Mouse (Mus musculus): ENCODE results near the gene Lmo3.

Lmo3 gene

DNA sequence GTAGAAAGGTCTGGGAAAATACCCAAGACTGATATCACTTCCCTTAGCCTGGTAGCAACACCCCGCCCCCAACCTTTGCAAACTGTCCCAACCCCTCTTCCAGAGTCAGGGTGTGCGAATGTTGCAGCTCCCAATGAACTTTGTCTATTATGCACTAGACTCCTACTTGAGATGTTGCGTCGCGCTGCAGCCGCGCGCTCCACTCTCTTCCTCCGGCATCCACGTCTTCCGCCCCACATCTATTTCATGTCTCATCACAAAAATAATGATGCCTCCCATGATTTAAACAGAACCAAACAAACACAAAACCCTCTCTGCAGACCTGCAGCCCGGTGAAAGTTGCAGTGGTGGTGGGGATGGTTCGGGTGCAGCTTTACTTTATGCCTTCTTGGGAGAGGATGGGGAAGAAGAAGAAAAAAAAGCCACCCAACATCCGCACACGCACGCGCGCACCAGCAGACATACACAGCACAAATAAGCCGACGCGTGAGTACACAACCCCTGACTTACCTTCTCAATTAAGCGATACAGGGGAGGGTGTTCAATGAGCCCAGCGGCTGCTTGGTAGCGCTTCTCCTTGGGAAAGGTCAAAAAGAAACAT lies 159.7 kb downstream of the Lmo3 start:
- no peak for DNase-seq

DNA sequence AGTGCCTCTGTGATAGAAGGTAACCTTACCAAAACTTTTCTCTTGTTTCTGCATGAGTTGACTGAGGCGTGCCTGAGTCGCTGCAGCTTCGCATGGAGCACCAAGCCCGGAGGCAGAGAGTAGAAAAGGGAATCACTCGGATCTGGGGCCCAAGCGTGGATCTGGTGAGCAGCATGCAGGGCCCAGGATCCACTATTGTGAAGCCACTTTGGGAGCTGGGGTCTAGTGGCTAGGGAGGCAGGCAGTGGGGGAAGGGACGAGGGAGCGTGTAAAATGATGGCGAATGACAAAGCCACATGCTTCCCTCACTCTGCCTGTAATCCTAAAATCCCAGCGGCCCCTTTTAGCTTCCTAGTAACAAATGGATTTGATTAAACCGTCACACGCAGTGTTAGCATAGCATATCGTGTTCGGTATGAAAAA lies 160.6 kb downstream of the Lmo3 start:
- DNase-seq: peak; percentile 33

DNA sequence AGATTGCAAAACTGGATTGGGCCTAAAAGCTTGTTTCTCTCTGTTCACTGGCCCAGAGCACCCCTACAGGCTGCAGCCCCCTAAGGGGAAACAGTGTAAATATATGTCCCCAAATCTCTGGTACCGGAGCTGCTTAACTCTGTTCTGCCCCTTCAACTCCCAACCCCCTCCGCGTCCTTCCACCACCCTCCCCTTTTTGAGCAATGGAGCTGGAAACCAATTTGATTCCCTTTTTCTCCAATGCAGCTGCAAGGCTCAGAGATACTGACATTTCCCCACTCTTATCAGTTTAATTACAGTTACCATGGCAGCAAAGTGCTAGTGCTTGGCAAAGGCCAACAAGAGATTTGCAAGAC lies 161.3 kb downstream of the Lmo3 start:
- peak; percentile 36 for DNase-seq

DNA sequence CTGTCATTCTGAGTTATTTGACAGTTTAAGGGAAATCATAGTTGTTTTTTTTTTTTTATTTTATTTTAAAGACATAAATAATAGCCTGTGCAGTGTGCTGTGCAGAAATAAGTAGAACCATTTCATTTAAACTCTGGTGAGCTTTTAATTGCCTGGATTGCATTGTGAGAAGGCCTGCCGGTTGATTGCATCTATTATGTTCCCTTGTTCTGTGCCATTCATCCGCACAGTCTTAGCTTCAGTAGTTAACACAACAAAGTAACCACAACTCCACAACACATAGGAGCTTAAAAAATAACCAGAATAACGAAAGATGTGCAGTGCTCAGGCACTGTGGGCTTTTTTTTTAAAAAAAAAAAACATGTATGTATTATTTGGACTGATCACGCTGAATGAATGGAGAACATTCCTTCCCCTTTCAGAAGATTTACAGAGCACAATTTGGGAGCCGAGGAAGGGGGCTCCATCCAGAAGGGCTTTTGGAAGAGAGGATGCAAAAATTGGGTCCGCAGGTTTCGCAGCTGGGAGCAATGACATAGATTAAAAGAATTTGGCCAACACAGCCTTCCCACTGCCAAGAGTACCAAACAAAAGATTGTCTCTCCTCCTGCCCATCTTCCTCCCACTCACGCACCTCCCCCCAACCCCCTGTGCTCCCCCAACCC lies 161.8 kb downstream of the Lmo3 start:
- no peak for DNase-seq

DNA sequence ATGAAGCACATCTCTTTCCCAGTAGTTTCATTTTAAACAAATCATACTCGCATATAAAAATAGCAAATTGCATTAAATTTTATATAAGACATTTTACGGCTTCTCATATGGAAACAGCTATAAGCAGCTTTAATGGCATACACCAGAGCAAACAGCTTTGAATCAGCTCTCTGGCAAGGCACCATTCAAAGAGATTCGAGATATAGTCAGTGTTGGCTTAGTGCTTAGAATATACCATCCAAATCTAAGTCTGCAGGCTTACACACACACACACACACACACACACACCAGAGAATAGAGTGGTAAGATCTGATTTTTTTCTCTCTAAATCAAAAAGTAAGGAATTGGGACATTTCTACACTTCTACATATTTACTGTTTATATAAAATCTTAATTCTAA lies 169.7 kb downstream of the Lmo3 start:
- no peak for DNase-seq

DNA sequence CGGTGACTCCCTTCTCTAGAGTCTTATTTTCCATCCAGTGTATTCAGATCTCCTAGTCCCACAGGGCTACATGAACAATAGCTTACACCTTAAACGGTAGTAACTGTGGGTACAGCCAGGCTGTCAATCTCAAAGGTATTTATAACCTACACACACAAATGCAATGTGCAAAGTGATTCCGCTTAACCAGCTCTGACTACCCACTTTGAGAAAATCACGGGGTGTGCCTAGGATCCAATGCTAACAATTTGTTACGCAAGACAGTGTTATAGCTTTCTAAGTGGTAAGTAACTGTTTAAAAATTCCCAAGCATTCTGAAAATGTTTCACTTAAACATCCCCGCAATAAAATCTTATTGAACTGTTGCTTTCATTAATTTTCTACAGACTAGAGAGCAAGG lies 179.7 kb downstream of the Lmo3 start:
- no peak for DNase-seq

DNA sequence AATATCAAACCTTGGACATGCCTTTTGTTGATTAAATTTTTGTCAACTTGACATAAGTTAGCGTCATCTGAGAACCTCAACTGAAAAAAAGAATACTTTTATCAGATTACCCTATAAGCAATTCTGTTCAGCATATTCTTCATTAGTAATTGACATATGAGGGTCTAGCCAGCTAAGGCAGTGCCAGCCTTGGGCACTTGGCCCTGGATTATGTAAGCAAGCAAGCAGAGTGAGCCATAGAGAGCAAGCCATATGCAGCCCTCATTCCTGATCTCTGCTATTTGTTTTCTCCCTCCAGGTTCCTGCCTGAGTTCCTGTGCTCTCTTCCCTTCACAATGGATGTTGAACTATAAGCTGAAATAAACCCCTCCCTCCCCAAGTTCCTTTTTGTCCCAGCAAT lies 182.9 kb downstream of the Lmo3 start:
- no peak for DNase-seq

DNA sequence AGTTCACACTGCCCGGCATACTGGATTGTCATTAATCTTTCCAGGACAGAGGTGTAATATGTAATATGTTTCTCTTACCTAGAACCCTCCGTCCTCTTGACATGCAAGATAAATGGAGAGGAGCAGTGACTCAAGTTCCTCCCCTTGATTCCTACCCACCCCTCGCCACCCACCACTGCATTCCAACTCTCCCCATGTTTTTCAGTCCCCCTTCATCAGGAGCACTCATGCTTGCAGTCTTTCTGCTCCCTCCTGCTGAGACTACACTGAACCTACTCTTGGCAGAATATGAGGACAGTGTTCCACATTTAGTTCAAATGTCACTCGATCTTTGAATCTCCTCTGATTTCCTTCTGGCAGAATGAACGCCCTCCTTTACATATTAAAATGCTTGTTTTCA lies 190.7 kb downstream of the Lmo3 start:
- no peak for DNase-seq

DNA sequence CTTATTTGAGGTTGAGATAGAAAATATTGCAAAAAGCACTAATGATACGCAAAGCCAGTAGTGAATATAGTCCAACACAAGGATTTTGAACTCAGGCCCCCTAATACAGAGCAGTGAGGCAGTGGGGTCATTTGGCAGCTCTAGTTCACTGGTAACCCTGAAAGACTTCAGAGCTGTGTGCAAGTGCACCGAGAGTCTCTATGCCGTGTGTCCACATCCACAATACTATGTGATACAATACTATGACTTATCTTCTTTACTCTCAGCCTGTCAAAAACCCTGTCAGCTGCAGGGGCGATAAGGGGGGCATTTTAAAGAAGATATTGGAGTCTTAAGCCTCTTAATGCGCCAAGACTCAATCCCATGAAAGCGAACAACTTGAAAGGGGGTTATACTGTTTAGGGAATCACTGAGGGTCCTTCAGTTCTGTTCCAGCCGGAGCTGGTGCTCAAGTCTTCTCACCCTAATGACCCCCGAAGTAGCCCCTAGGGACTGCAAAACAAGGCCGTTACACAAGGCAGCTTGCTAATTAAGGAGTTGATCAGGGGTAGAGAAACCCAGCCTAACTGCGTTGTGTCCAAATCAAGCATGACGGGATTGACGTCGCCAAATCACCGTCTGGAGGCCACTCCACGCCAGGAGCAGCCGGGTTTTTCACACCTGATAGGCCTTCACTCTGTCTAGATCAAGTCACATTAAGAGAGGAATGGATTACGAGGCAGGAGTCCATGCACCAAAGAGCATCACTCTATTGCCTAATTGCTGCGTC lies 193.4 kb downstream of the Lmo3 start:
- no peak for DNase-seq

DNA sequence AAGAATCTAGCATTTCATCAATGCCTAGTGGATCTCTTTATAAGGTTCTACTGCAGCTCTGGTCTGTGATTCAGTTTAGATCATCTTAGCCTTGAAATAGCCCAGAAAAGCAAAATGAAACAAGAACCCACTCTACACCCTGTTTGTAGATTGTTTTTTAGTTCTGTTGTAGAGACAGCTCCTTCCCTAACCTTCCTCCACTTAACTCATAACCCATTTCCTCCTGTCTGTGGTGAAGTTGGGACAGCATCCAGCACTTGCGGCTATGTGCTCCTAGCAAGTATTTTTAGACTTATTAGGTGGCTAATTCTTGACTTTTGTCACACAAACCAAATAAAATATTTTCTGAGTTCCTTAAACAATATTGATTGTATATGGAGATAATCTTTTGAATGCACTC lies 198.6 kb downstream of the Lmo3 start:
- DNase-seq: no peak

DNA sequence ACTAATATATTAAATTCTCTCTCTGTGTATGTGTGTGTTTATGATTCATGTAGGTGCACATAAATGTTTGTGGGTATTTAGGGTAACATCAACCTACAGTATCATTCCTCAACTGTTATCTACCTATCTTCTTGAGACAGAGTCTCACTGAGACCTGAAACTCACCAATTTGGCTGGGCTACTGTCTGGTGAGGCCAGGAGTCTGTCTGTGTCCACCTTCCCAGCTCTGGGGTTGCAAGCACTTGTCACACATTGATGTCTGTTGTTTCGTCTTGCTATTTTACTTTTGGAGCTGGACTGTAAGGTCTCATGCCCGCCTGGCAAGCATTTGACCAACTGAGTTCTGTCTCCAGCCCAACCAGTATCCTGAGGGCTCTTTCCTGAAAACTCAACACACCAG lies 210.6 kb downstream of the Lmo3 start:
- no peak for DNase-seq

DNA sequence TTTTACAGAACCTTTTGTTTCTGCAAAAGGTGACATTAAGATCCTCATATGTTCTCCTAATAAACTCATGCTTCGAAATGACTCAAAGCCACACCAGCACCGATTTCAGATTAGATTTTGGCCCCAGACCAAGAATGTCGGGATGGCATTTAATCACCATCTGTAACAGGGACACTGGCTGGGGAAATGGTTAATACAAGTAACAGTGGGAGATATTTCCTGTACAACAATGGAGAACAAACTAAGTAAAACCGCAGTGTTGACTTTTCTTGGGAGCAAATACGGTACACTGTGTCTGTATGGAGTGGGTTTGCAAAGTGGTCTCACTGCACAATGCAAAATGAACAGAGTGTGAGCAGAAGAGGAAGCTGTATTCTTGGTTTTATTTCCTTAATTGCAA lies 217.7 kb downstream of the Lmo3 start:
- DNase-seq: peak; percentile 16

DNA sequence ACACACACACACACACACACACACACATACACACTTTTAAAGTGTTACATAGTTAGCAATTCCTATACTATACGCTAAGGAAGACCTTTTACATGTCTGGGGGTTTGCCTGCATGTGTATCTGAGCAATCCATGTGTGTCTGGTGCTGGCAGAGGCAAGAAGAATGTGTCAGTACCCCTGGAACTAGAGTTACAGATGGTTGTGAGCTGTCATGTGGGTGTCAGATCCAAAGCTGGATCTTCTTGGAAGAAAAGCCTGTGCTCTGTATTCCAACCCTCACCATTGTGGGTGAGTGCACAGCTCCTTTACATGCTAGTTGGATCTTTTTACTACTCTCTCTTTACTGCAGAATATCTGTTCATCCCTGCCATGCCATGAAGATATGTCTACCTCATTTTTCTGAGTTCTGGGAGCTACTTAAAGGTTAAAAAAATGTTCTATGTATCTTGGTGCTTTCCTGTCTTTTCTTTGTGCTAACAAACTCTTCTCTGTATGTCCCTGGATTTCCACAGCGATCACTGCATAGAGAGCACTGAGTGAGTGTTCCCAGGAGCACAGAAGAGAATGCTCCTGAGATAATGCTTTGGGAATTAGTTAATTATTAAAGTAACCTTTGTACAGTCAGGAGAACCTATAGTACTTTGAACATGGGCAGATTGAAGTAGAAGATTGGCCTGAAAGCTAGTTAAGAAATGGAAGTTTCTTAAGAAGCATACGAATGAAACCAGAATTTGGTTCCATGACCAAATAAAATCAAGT lies 231.0 kb downstream of the Lmo3 start:
- peak; percentile 38 for DNase-seq

DNA sequence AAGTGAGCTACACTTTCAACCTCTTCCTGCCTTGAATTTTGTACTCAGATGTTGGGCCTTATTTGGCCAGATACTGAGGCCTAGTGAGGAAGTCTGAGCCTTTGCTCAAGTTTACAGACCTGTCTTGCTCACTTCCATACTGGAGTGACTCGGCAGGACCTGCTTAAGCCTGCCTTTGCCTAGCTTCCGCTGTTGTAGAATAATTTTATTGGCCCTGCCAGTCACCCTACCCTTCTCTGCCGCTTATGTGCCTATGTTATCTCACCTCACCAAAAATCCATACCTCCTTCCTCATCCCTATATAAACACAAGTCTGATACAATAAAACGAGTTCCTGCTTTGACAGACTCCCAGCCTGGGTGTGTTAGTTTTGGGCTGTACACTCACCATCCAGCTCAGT lies 235.2 kb downstream of the Lmo3 start:
- no peak for DNase-seq

DNA sequence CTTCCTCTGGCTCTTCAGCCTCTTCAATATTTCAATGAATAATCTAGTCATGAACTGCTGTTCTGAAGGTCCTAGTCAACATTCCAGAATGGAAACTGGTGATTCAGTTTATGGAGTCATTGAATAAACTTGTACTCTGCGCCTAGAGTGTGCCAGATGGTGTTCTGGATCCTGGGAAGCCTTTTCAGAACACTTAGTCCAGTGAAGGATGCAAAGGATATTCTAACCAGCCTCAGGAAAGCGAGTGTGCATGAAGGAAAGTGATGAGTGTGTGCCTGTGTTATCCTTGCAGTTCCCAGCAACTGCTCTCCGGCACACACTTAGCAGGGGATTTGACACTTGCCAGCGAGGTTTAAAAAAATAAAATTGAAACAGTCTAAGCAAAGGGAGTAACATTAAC lies 245.9 kb downstream of the Lmo3 start:
- no peak for DNase-seq

DNA sequence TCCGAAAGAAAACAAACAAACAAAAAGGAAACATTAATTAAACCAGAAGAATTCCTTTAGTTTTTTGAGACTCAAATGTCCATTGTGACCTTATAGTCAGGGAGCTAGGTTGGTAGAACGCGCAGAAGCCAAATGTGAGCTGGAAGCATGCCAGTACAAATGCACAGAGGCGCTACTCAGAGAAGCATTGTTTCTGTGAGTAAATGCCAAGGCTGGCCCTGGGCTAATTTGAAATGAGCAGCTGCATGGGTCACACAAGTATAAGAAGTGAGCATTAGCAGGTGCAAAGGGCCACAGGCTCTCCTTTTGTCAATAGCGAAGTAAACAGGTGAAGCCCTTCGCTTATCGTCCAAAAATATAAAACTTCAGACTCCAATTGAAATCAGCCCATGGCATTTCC lies 247.8 kb downstream of the Lmo3 start:
- DNase-seq: no peak

DNA sequence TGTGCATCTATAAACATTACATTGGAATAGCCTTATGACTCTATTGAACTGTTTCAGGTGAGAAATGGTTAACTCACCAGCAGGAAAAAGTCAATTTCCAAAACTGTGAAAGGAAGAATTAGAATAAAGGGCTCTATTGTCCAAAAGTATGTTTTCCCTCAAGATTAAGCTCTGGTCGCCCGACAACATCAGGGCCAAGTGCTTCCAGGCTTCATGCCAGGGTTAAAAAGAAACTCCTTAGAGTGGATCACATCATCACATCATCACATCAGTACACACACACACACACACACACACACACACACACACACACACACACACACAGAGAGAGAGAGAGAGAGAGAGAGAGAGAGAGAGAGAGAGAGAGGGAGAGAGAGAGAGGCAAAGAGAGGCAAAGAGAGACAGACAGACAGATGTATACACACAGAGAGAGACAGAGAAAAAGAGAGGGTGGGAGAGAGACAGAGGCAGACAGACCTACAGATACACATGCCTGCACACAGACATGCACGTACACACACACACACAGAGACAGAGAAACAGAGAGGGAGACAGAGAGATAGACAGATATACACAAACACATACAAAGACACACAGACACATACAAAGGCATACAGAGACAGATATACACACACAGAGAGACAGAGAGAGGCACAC lies 255.9 kb downstream of the Lmo3 start:
- no peak for DNase-seq

DNA sequence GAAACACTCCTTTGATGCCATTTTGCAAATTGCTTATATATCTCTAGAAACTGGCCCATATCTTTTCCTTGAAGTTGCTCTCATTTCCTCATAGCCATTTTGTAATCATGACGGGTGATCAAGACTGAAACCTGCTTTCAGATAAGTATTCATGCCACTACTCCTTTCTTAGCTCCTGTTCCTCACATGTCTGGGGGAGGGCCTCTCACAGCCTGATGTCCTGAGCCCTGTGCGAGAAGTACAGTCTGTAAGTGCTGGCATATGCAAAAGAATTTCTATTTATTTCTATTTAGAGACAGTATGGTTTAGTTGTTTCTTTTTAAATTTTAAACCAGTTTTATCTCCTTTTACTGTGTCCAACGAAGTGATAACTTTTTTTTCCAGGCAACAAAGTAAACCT lies 256.6 kb downstream of the Lmo3 start:
- DNase-seq: no peak

DNA sequence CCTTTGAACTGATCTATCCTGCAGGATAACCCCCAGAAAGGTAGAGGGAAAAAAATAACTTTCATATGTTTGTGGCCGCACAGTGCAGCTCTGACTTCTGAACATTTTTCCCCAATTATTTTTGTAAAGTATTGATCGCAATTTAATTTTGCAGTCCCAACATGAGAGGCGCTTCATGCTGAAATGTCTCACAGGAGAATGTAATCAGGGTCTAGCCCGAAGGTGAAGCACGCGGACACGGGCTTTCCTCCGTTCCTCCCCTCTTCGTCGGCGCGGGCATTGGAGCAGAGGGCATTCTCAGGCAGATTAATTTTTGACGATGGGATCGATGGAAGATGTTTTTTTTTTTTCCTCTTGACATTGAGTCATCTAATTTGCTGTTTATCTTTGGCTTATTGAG lies 258.4 kb downstream of the Lmo3 start:
- DNase-seq: no peak

DNA sequence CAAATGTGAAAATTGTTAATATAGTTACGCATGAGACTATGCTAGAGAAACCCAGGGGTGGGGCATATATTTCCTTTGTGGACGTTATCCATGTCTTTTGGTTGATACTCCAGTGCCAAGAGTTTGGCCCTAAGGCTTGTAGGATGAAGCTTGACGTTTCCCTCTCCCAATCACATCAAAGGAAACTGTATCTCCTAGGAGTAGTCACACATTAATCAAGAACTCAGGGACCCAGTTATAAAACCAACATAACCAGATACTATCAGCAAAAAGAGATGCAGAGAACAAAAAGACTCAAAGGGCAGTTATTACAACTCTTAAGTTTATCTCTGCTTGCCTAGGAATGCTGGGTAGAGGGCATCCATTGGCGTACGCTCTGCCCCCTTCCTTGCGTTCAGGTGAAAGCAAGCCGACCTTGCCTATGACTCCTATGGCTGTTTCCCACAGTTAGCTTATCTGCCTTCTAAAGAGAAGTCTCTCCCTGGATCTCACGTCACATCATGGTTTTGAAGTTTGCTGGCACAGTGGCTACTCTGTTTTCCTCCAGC lies 261.5 kb downstream of the Lmo3 start:
- DNase-seq: no peak
